Mouse (Mus musculus): ENCODE data around the gene Fam78b.

- TF ChIP-seq HCFC1 (IDR thresholded peaks at IDR 0.05; ENCODE audit: borderline replicate concordance, insufficient read depth, low read length) (no peak), CHD2 (IDR thresholded peaks at IDR 0.05; ENCODE audit: low read depth, low read length) (no peak), ZC3H11A (IDR thresholded peaks at IDR 0.05; ENCODE audit: borderline replicate concordance, low read depth, low read length) (no peak)
These were observed 68.5 kb downstream of the Fam78b start for GRCm38 (mm10) chr1:167069741-167070140.
